Mouse (Mus musculus) thymus, adult 2 months (tissue): ENCODE data around the gene Fgfr2.

ENCODE experiments used
- CTCF ChIP-seq: fragments of 200-500 bp; IDR thresholded peaks from 2 replicates; pipeline ENCODE4 v1.5.1; 2012; ENCODE audit warnings: mild to moderate bottlenecking, control low read depth, low read length, moderate library complexity, borderline replicate concordance; ENCODE audit not compliant: control insufficient read depth, poor library complexity, insufficient read depth; ENCODE audit errors: extremely low read depth
- POLR2A ChIP-seq: fragments of 200-500 bp; IDR thresholded peaks from 2 replicates; pipeline ENCODE4 v1.6.1; 2012; ENCODE audit warnings: mild to moderate bottlenecking, low read length, control low read depth, moderate library complexity; ENCODE audit not compliant: control insufficient read depth, poor library complexity, insufficient read depth; ENCODE audit errors: extremely low read depth

DNA sequence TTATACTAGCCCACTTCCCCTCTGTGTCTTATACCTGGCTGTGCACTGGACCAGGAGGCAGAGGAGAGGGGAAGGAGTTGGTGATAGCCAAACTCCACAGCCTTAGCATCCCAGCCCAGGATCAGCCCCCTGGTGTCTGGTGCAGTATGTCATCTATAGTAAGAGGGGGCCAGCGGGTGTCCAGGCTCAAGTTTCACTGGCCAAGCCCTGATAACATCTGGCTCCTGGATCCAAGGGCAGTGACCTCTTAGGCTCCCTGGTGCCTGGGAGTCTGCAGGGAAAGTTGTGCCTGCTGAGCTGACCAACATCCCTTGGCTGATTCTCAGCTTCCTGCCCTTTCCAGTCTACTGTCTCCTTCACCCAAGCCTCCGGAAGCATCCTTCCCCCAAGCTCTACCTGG, 1315.9 kb downstream of the Fgfr2 start:
- TF ChIP-seq POLR2A = no peak
- TF ChIP-seq CTCF = no peak
